Mouse (Mus musculus) C3H10T1/2 (cell line): ENCODE data around the gene Coq3. TPM values are rescaled to one million over a fixed set of nuclear protein-coding genes. Genes with fewer than 3 reads are reported as not detected.

Experiments used
- polyA plus RNA-seq, 2 experiments: library from polyadenylated mRNA; unstranded; fragments of >200 nt; fragmentation: generic; extraction: Trizol; gene quantifications; one replicate each; pipeline ENCODE4 v1.2.1; 2012; ENCODE audit warnings: missing spikeins in 2 of 2

Coq3 gene
- polyA plus RNA-seq = 1 to 10 TPM; 3.6 to 6.4 TPM

DNA sequence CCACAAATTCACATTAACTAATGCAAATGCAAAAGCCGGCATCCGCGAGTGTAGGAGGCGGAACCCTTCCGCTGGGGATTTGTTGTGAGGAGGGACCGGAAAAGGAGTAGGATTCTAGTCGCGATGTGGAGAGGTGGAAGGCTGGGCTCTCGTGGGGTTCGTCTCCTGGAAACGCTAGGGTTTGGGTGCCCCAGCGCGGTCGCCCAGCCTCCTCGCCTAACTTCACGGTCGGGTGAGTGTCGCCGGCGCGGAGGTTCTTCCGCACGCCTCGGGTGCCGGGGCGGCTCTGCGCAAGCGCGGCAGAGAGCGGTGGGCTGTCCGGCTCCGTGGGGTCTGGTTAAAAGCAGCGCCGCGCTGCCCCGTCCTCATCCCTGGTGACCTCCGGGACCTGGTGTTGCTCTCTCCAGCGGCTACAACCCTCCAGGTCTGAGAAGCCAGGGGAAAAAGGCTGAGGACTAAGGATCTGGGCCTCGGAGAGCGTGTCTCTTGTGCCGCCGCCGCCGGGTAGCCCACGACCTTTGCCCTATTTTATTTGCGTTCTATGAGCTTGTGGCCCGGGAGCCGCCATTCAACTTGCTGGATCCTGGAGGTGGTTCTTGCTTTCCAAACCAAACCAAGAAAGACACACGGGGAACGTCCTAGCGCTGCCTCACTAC is at the start of gene Coq3:
Coq3 (plus strand) TSS at position 109 of the 656 bp plus-strand sequence.

DNA sequence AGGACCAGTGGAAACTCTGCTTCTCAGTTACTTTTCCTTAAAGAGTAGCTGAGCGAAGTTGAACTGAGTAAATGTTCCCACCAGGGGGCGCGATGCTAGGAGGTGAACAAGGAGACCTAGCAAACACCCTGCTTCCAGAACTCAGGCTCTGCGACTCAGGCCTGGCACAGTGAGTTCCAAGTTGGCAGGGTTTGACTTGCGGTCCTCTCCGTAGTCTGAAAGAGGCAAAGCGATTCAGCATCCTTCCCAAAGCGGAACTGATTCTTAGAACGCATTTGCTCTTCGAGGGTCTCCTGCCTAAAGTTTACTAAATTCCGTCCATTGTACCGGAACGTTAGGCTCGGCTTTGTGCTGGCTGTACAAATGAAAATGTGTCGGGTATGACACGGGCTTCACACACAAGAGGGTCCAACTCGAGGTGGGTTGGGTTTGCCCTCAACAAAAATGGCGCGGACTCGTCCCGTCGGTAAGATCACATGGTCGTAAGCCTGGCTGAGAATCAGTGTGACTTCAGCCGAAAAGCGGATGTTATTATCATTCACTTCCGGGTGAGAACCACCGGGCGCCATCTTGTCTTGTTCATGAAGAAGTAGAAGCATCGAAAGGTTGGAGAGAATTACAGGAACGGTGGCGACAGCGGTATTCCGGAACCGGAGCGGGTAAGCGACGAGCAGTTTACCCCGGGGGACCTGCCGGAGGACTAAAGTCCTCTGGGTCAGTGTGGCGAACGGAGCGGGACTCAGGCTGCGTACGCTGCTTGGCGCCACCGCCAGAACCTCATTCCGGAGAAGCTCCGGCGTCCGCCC is 31.8 kb upstream of the Coq3 start, which contains the start of gene Pnisr:
Pnisr (plus strand) TSS at position 103 of the 806 bp plus-strand sequence.

DNA sequence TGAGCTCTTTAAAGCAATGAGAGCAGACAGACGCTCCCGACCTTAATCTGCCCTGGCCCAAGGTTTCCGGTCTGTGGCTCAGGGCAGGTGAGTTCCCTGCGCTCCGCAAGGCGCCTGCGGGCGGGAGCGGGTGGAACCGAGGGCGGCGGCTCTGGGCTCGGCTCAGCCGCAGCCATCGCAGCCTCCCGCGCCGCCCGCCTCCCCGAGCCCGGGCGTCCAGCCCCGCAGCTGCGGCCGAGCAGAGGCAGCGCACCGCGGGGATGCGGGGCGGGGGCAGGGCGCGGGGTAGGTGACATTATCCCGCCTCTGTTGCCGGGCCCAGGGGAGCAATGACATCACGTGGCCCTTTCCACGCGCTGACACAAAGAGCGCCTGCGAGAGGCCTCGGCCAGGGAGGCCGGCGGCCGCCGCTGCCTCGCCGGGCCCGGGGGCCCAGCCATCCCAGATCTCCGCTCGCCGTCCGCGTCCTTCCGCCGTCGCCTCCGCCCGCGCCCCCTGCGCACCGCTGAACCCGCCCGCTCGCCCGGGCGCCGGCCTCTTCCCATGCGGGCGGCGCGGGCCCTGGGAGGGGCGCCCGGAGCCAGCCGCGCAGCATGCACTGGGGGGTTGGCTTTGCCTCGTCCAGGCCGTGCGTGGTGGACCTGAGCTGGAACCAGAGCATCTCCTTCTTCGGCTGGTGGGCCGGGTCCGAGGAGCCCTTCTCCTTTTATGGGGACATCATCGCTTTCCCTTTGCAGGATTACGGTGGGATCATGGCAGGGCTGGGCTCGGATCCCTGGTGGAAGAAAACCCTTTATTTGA is 51.7 kb downstream of the Coq3 start, which contains the start of gene Faxc:
Faxc (plus strand) TSS at position 359 of the 801 bp plus-strand sequence.

Other genes starting within 250 kb of the Coq3 start
- gene Prdm13, start 193.7 kb upstream of the Coq3 start, polyA plus RNA-seq = not detected
- gene Ccnc, start 152.0 kb upstream of the Coq3 start, polyA plus RNA-seq = 1 to 10 TPM in 1 of 2 experiments, under 1 TPM in 1; 0.69 to 3.1 TPM
- gene Usp45, start 112.5 kb upstream of the Coq3 start, polyA plus RNA-seq = 1 to 10 TPM in 1 of 2 experiments, under 1 TPM in 1; 0.35 to 1.8 TPM
- gene Tstd3, start 112.5 kb upstream of the Coq3 start, polyA plus RNA-seq = 1 to 10 TPM in 1 of 2 experiments, under 1 TPM in 1; 0.44 to 4.1 TPM
- gene Pnisr, start 32.1 kb upstream of the Coq3 start, polyA plus RNA-seq = 10 to 100 TPM in 1 of 2 experiments, 1 to 10 TPM in 1; 1.3 to 16.9 TPM
- gene Faxc, start 51.7 kb downstream of the Coq3 start, polyA plus RNA-seq = 1 to 10 TPM; 3.0 to 6.3 TPM